Mouse (Mus musculus) liver, embryonic 14.5 days (tissue): ENCODE measurements around the gene Golph3l. TPM values are rescaled to one million over a fixed set of nuclear protein-coding genes. Genes with fewer than 3 reads are reported as not detected.
"Not testable (repeated sequence)": the region's sequence is repeated elsewhere in the genome, so short reads cannot be mapped to it uniquely, and the experiment has no call there.

Source experiments
- ATAC-seq: fragments of 200-750 bp; cut with Nextera tagmentation; 2 replicates; pipeline ENCODE4 v1.8.0; 2017; ENCODE audit warnings: moderate number of reproducible peaks, mild to moderate bottlenecking, moderate library complexity; ENCODE audit not compliant: insufficient read depth
- DNase-seq, 3 experiments: peaks; one replicate each; pipeline ENCODE4 v3.0.0-alpha.2; 2012 to 2013; ENCODE audit warnings: low read depth in 3 of 3, low spot score in 3 of 3
- H3K27ac ChIP-seq: fragments of 300-500 bp; sonication (generic); 2 replicates; pipeline ENCODE4 v1.5.1; 2014; ENCODE audit warnings: moderate library complexity, mild to moderate bottlenecking, control low read depth, inconsistent platforms
- H3K27me3 ChIP-seq: fragments of 300-500 bp; sonication (generic); 2 replicates; pipeline ENCODE4 v1.6.1; 2014; ENCODE audit warnings: mild to moderate bottlenecking, low read length, moderate library complexity; ENCODE audit not compliant: control insufficient read depth, insufficient read depth
- H3K36me3 ChIP-seq: fragments of 300-500 bp; sonication (generic); replicated peaks from 2 replicates; pipeline ENCODE4 v1.6.1; 2014; ENCODE audit warnings: low read depth; ENCODE audit not compliant: control insufficient read depth, insufficient read depth
- H3K4me1 ChIP-seq, 2 experiments: fragments of 200-500 bp in 1 of 2; fragments of 300-500 bp in 1 of 2; sonication (generic) in 1 of 2; replicated peaks; 2 replicates each; pipeline ENCODE4 v1.6.1; 2012 to 2014; ENCODE audit warnings: antibody characterized with exemption in 1 of 2, inconsistent platforms in 1 of 2, low read length in 1 of 2; ENCODE audit not compliant: control insufficient read depth in 2 of 2, insufficient read depth in 2 of 2
- H3K4me2 ChIP-seq: fragments of 300-500 bp; sonication (generic); 2 replicates; pipeline ENCODE4 v1.6.1; 2014; ENCODE audit warnings: low read depth, mild to moderate bottlenecking, control low read depth, moderate library complexity
- H3K4me3 ChIP-seq, 2 experiments: fragments of 200-500 bp in 1 of 2; fragments of 300-500 bp in 1 of 2; sonication (generic) in 1 of 2; 2 replicates each; pipeline ENCODE4 v1.5.1; 2012 to 2014; ENCODE audit warnings: low read depth in 2 of 2, low read length in 2 of 2, mild to moderate bottlenecking in 2 of 2, control low read depth in 1 of 2, inconsistent platforms in 1 of 2, moderate library complexity in 1 of 2; ENCODE audit not compliant: insufficient read depth in 1 of 2
- H3K9ac ChIP-seq: fragments of 300-500 bp; sonication (generic); replicated peaks from 2 replicates; pipeline ENCODE4 v1.6.1; 2014; ENCODE audit warnings: mild to moderate bottlenecking, control low read depth, moderate library complexity
- H3K9me3 ChIP-seq: fragments of 300-500 bp; sonication (generic); 2 replicates; pipeline ENCODE4 v1.6.1; 2016; ENCODE audit warnings: low read length, mixed read lengths; ENCODE audit not compliant: control insufficient read depth
- CTCF ChIP-seq: IDR thresholded peaks from 2 replicates; pipeline ENCODE4 v1.5.1; 2016; ENCODE audit warnings: antibody characterized with exemption, low read depth, control low read depth
- EP300 ChIP-seq: IDR thresholded peaks from 2 replicates; pipeline ENCODE4 v1.6.1; 2016; ENCODE audit warnings: antibody characterized with exemption, low read depth
- WGBS: fragments of 180-500 bp; shearing (Covaris S2); extraction: QIAGEN DNeasy Blood & Tissue Kit; methylation state at CpG from one replicate; pipeline ENCODE4 v1.1.7; 2014; ENCODE audit not compliant: insufficient replicate concordance; 5-methylcytosine and 5-hydroxymethylcytosine counted together
- polyA plus RNA-seq, 2 experiments: library from polyadenylated mRNA; depleted of rRNA in 1 of 2; stranded (reverse) in 1 of 2; unstranded in 1 of 2; fragments of >200 nt; fragmentation: Nextera tagmentation in 1 of 2; extraction: Ambion mirVana in 1 of 2; gene quantifications; 2 replicates each; pipeline versions ENCODE4 v1.2.1 to v1.2.3; 2012 to 2014

Golph3l gene
- polyA plus RNA-seq, 2 experiments, result 17.1 to 32.6 TPM

DNA sequence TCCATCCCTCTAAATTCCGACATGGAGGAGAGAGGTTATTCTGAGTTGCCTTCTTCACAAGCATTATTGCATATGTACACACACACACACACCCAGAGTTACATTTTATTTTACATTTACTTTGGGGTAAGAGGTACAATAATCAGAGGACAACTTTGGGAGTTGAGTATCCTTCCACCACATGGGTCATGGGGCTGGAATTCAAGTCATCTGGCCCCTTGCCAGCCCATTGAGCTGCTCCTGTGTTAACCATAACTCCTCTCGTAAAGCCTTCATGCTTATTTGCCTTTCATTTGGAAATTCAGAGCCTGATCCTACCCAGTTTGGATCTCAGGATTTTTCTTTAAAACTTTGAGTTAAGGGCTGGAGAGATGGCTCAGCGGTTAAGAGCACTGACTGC lies 17.4 kb downstream of the Golph3l start:
- Histone ChIP-seq H3K27ac (no peak overlapping the region), H3K9me3 (no peaks in the 10 kb centered on the region), H3K4me1 (no peaks in the 10 kb centered on the region), H3K4me2 (no peak overlapping the region), H3K9ac (no peak overlapping the region), H3K36me3 (peaks cover 43% of the 10 kb centered on the region), H3K27me3 (no peaks in the 10 kb centered on the region), H3K4me3 (no peak overlapping the region)
- 86% methylated on average over 3 of the region's 3 CpGs for WGBS
- ATAC-seq (no peak), DNase-seq (no peak)
- TF ChIP-seq CTCF (no peak), EP300 (no peak)

DNA sequence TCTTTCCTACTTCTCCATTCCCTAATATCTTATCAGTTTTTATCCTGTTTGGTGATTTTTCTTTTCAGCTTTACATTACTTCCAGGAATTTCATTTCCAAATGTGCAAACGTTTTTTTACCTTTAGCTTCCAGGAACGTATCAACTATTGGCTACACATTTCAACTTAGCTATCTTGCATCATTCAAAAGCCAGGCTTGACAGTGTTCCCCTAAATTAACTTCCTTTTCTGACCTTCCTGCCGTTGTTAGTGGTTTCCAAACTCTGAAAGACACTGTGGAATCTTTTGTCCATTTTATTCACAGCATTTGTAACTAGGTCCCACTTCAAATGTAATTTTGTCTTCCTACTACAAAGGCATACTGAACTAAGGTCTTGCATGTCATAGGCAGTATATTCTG lies 20.5 kb downstream of the Golph3l start:
- no peak for ATAC-seq
- WGBS, result 47% methylated on average over 3 of the region's 3 CpGs
- peaks cover 43% of the 10 kb centered on the region for H3K36me3 ChIP-seq

GRCm38 (mm10) chr3:95613996-95614395 lies 25.3 kb downstream of the Golph3l start:
- Histone ChIP-seq H3K4me3 (no peak overlapping the region), H3K27me3 (no peaks in the 10 kb centered on the region), H3K4me2 (no peak overlapping the region), H3K4me1 (no peaks in the 10 kb centered on the region), H3K9me3 (no peaks in the 10 kb centered on the region), H3K36me3 (peaks cover 39% of the 10 kb centered on the region), H3K27ac (no peak overlapping the region), H3K9ac (no peak overlapping the region)
- 86% methylated on average over 1 of the region's 1 CpGs for WGBS
- TF ChIP-seq EP300 (no peak), CTCF (no peak)
- ATAC-seq (no peak), DNase-seq (no peak)

More for the DNA sequence above, 20.5 kb downstream of the Golph3l start:
- no peaks in the 10 kb centered on the region for H3K27me3 ChIP-seq
- no peak overlapping the region for H3K4me2 ChIP-seq
- H3K4me1 ChIP-seq, result no peaks in the 10 kb centered on the region
- TF ChIP-seq CTCF, result no peak
- TF ChIP-seq EP300, result no peak
- DNase-seq, result no peak
- H3K9me3 ChIP-seq, result no peaks in the 10 kb centered on the region
- no peak overlapping the region for H3K4me3 ChIP-seq
- no peak overlapping the region for H3K9ac ChIP-seq
- no peak overlapping the region for H3K27ac ChIP-seq

GRCm38 (mm10) chr3:95618511-95618910 lies 29.8 kb downstream of the Golph3l start:
- no peaks in the 10 kb centered on the region for H3K9me3 ChIP-seq
- H3K4me2 ChIP-seq, result no peak overlapping the region
- no peak overlapping the region for H3K4me3 ChIP-seq
- no peak for ATAC-seq
- H3K27me3 ChIP-seq, result no peaks in the 10 kb centered on the region
- no peak overlapping the region for H3K27ac ChIP-seq
- H3K4me1 ChIP-seq, result no peaks in the 10 kb centered on the region
- 83% methylated on average over 1 of the region's 1 CpGs for WGBS
- peaks cover 37% of the 10 kb centered on the region for H3K36me3 ChIP-seq
- no peak overlapping the region for H3K9ac ChIP-seq
- TF ChIP-seq EP300 (no peak), CTCF (no peak)
- no peak for DNase-seq

DNA sequence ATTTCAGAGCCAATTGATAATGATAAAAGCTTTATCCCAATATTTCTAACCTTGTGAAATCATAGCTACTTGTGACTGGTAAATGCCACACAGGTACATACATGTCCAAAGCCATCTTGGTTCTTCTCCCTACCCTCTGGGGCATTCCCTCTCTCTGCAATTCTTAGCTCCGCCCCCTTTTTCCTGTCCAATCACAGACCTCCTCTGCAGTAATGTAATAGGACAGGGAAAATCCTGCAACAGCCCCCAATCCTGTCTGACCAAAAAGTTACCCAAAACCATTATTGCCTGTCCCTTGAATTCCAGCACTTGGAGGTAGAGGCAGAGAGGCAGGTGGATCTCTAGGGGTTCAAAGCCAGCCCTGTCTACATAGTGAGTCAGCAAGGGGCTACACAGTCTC lies 32.5 kb downstream of the Golph3l start:
- H3K4me1 ChIP-seq, result peaks cover 4 to 11% of the 10 kb centered on the region in 2 experiments
- WGBS, result 58% methylated on average over 1 of the region's 1 CpGs
- DNase-seq, result no peak
- no peaks in the 10 kb centered on the region for H3K27me3 ChIP-seq
- H3K27ac ChIP-seq, result no peak overlapping the region
- no peak overlapping the region for H3K9ac ChIP-seq
- no peak for ATAC-seq
- no peak overlapping the region for H3K4me2 ChIP-seq
- no peak overlapping the region for H3K4me3 ChIP-seq
- no peak for TF ChIP-seq EP300
- TF ChIP-seq CTCF, result no peak
- H3K36me3 ChIP-seq, result peaks cover 37% of the 10 kb centered on the region
- no peaks in the 10 kb centered on the region for H3K9me3 ChIP-seq

DNA sequence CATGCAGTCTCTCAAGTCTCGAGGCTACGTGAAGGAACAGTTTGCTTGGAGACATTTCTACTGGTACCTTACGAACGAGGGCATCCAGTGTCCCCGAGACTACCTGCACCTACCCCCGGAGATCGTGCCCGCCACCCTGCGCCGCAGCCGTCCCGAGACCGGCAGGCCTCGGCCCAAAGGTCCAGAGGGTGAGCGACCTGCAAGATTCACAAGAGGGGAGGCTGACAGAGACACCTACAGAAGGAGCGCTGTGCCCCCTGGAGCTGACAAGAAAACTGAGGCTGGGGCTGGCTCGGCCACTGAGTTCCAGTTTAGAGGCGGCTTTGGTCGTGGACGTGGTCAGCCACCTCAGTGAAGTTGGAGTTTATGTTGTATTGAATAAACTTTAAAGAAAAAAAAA lies 33.7 kb downstream of the Golph3l start:
- H3K9me3 ChIP-seq, ATAC-seq, H3K27me3 ChIP-seq, DNase-seq, H3K27ac ChIP-seq, H3K4me3 ChIP-seq, H3K4me2 ChIP-seq, H3K9ac ChIP-seq: not testable (repeated sequence)
- peaks cover 5 to 13% of the 10 kb centered on the region in 2 experiments for H3K4me1 ChIP-seq
- H3K36me3 ChIP-seq, result peaks cover 34% of the 10 kb centered on the region
- 90% methylated on average over 20 of the region's 20 CpGs for WGBS
